Mouse (Mus musculus): Measurements from ENCODE around the gene Psg16. TPM values are rescaled to one million over a fixed set of nuclear protein-coding genes. Genes with fewer than 3 reads are reported as not detected.
A peak's percentile ranks its signal among the peaks of the same experiment; 100 is the strongest.

Gene Psg16
- total and polyA plus RNA-seq, 3 experiments: 0.10 to 0.16 TPM; not detected in 1

GRCm38 (mm10) chr7:17050933-17051594 lies 22.8 kb upstream of the Psg16 start:
- no peak overlapping the region for H3K9ac ChIP-seq (ENCODE audit: low read depth, low read length)
- WGBS: 26% methylated on average over 16 of the region's 17 CpGs
- no peaks in the 10 kb centered on the region for H3K4me1 ChIP-seq (ENCODE audit: control insufficient read depth, insufficient read depth, low read length)
- DNase-seq: peak; percentile 64 to 78
- H3K27ac ChIP-seq: no peak overlapping the region
- H3K27me3 ChIP-seq (ENCODE audit: control insufficient read depth, insufficient read depth, low read length): no peaks in the 10 kb centered on the region
- H3K36me3 ChIP-seq (ENCODE audit: control insufficient read depth, insufficient read depth, low read length): no peaks in the 10 kb centered on the region
- intact Hi-C loops (cut with DNase I): loop anchor here (1.0 to 10.0 kb wide), 5 partner anchors 14 to 646 kb away; partner anchors contain the start of gene Zc3h4
- no peaks in the 10 kb centered on the region for H3K79me2 ChIP-seq (replicated peaks; ENCODE audit: control insufficient read depth, insufficient read depth, low read length)
- TF ChIP-seq POLR2A (IDR thresholded peaks at IDR 0.05; ENCODE audit: insufficient read depth, low read depth, low read length) (no peak), CTCF (IDR thresholded peaks at IDR 0.05) (peak; percentile 75)
- H3K4me3 ChIP-seq: no peak overlapping the region

- H3K4me1 ChIP-seq (ENCODE audit: control insufficient read depth, insufficient read depth, low read length): peaks cover 13% of the 10 kb centered on the region
- TF ChIP-seq CTCF (IDR thresholded peaks at IDR 0.05) (no peak), POLR2A (IDR thresholded peaks at IDR 0.05; ENCODE audit: insufficient read depth, low read depth, low read length) (no peak), EP300 (IDR thresholded peaks at IDR 0.05; ENCODE audit: insufficient read depth, low read depth, low read length) (no peak)
- no peak for DNase-seq
- intact Hi-C loops (cut with DNase I): loop anchor here (5.0 to 10.0 kb wide), 2 partner anchors 122 to 650 kb away; partner anchors contain the start of gene Zc3h4
- no peak overlapping the region for H3K27ac ChIP-seq
- no peaks in the 10 kb centered on the region for H3K27me3 ChIP-seq (ENCODE audit: control insufficient read depth, insufficient read depth, low read length)
- no peaks in the 10 kb centered on the region; the same call in 1 of the 2 replicates for H3K36me3 ChIP-seq (ENCODE audit: control insufficient read depth, insufficient read depth, low read length)
- H3K4me3 ChIP-seq: no peak overlapping the region
- no peaks in the 10 kb centered on the region for H3K79me2 ChIP-seq (replicated peaks; ENCODE audit: control insufficient read depth, insufficient read depth, low read length)
- 90% methylated on average over 16 of the region's 16 CpGs for WGBS
- no peak overlapping the region for H3K9ac ChIP-seq (ENCODE audit: low read depth, low read length)
Measured at GRCm38 (mm10) chr7:17054325-17054989, 19.4 kb upstream of the Psg16 start.

GRCm38 (mm10) chr7:17055287-17055946 lies 18.4 kb upstream of the Psg16 start:
- intact Hi-C loops (cut with DNase I): loop anchor here (10.0 kb wide), 1 partner anchor 651 kb away; the partner anchor contains the start of gene Zc3h4
- 95% methylated on average over 4 of the region's 4 CpGs for WGBS
- Histone ChIP-seq H3K4me1 (ENCODE audit: control insufficient read depth, insufficient read depth, low read length) (peaks cover 20% of the 10 kb centered on the region), H3K4me3 (no peak overlapping the region), H3K9ac (ENCODE audit: low read depth, low read length) (no peak overlapping the region), H3K79me2 (replicated peaks; ENCODE audit: control insufficient read depth, insufficient read depth, low read length) (no peaks in the 10 kb centered on the region), H3K27ac (peak overlapping the region; percentile 86), H3K36me3 (ENCODE audit: control insufficient read depth, insufficient read depth, low read length) (no peaks in the 10 kb centered on the region; the same call in 1 of the 2 replicates), H3K27me3 (ENCODE audit: control insufficient read depth, insufficient read depth, low read length) (no peaks in the 10 kb centered on the region)
- no peak for DNase-seq
- TF ChIP-seq POLR2A (IDR thresholded peaks at IDR 0.05; ENCODE audit: insufficient read depth, low read depth, low read length): no peak
- TF ChIP-seq EP300 (IDR thresholded peaks at IDR 0.05; ENCODE audit: insufficient read depth, low read depth, low read length): no peak
- TF ChIP-seq CTCF (IDR thresholded peaks at IDR 0.05): no peak

GRCm38 (mm10) chr7:17056081-17056581 lies 17.7 kb upstream of the Psg16 start:
- Histone ChIP-seq H3K79me2 (replicated peaks; ENCODE audit: control insufficient read depth, insufficient read depth, low read length) (no peaks in the 10 kb centered on the region), H3K4me1 (ENCODE audit: control insufficient read depth, insufficient read depth, low read length) (peaks cover 22% of the 10 kb centered on the region), H3K27me3 (ENCODE audit: control insufficient read depth, insufficient read depth, low read length) (no peaks in the 10 kb centered on the region), H3K36me3 (ENCODE audit: control insufficient read depth, insufficient read depth, low read length) (no peaks in the 10 kb centered on the region; the same call in 1 of the 2 replicates), H3K4me3 (peak overlapping the region; percentile 64), H3K27ac (peak overlapping the region; percentile 86), H3K9ac (ENCODE audit: low read depth, low read length) (peak overlapping the region; percentile 53)
- DNase-seq: peak; percentile 88 to 90
- peak; percentile 42; the same call in 1 of the 2 replicates for TF ChIP-seq POLR2A (IDR thresholded peaks at IDR 0.05; ENCODE audit: insufficient read depth, low read depth, low read length)
- no peak for TF ChIP-seq EP300 (IDR thresholded peaks at IDR 0.05; ENCODE audit: insufficient read depth, low read depth, low read length)
- intact Hi-C loops (cut with DNase I): loop anchor here (2.0 to 10.0 kb wide), 2 partner anchors 29 to 651 kb away; partner anchors contain the start of genes Ppp5c and Zc3h4
- WGBS: 2% methylated on average over 42 of the region's 42 CpGs

GRCm38 (mm10) chr7:17056601-17057523 lies 17.0 kb upstream of the Psg16 start:
- Histone ChIP-seq H3K9ac (ENCODE audit: low read depth, low read length) (peak overlapping the region; percentile 53), H3K27me3 (ENCODE audit: control insufficient read depth, insufficient read depth, low read length) (no peaks in the 10 kb centered on the region), H3K4me3 (peak overlapping the region; percentile 64), H3K36me3 (ENCODE audit: control insufficient read depth, insufficient read depth, low read length) (no peaks in the 10 kb centered on the region; the same call in 1 of the 2 replicates), H3K27ac (peak overlapping the region; percentile 86), H3K4me1 (ENCODE audit: control insufficient read depth, insufficient read depth, low read length) (peaks cover 22% of the 10 kb centered on the region), H3K79me2 (replicated peaks; ENCODE audit: control insufficient read depth, insufficient read depth, low read length) (no peaks in the 10 kb centered on the region)
- DNase-seq: peak in 1 of 2 experiments; percentile 1
- 45% methylated on average over 14 of the region's 14 CpGs for WGBS
- intact Hi-C loops (cut with DNase I): loop anchor here (2.0 to 10.0 kb wide), 2 partner anchors 30 to 652 kb away; partner anchors contain the start of genes Ppp5c and Zc3h4
- no peak for TF ChIP-seq CTCF (IDR thresholded peaks at IDR 0.05)
- TF ChIP-seq POLR2A (IDR thresholded peaks at IDR 0.05; ENCODE audit: insufficient read depth, low read depth, low read length): no peak
- TF ChIP-seq EP300 (IDR thresholded peaks at IDR 0.05; ENCODE audit: insufficient read depth, low read depth, low read length): no peak
